Mouse (Mus musculus): ENCODE results near the gene Olfr150. TPM values are rescaled to one million over a fixed set of nuclear protein-coding genes. Genes with fewer than 3 reads are reported as not detected.
"Not testable (repeated sequence)": the region's sequence is repeated elsewhere in the genome, so short reads cannot be mapped to it uniquely, and the experiment has no call there.

Olfr150 gene
- polyA plus RNA-seq (2016; fragmentation: Nextera tagmentation; extraction: Ambion mirVana), result not detected in 2 replicates

GRCm38 (mm10) chr9:39730678-39731077 is at the start of gene Olfr150:
Olfr150 (plus strand) TSS chr9:39730978.
- H3K9me3 ChIP-seq (replicated peaks), result no peaks in the 10 kb centered on the region
- no peaks in the 10 kb centered on the region for H3K4me1 ChIP-seq
- H3K27me3 ChIP-seq, result no peaks in the 10 kb centered on the region
- H3K27ac ChIP-seq, result no peak within 1 kb of the TSS
- no peak within 1 kb of the TSS for H3K4me2 ChIP-seq (replicated peaks)
- no peak within 1 kb of the TSS for H3K4me3 ChIP-seq
- ATAC-seq (ENCODE audit: low FRiP score), result no peak
- H3K36me3 ChIP-seq, result no peaks in the 10 kb centered on the region
- no peak within 1 kb of the TSS for H3K9ac ChIP-seq

- not testable (repeated sequence) for H3K4me3 ChIP-seq; H3K4me1 ChIP-seq; H3K9ac ChIP-seq; H3K27me3 ChIP-seq; H3K36me3 ChIP-seq; ATAC-seq (ENCODE audit: low FRiP score); H3K4me2 ChIP-seq (replicated peaks); H3K27ac ChIP-seq; H3K9me3 ChIP-seq (replicated peaks)
- WGBS, result 82% methylated on average over 8 of the region's 8 CpGs
Observed at GRCm38 (mm10) chr9:39701123-39701522, 29.7 kb upstream of the Olfr150 start.

- no peaks in the 10 kb centered on the region for H3K9me3 ChIP-seq (replicated peaks)
- no peak for ATAC-seq (ENCODE audit: low FRiP score)
- H3K27ac ChIP-seq, result no peak within 1 kb of the TSS
- H3K4me1 ChIP-seq, result no peaks in the 10 kb centered on the region
- H3K9ac ChIP-seq, result no peak within 1 kb of the TSS
- no peak within 1 kb of the TSS for H3K4me2 ChIP-seq (replicated peaks)
- no peaks in the 10 kb centered on the region for H3K36me3 ChIP-seq
- H3K4me3 ChIP-seq, result no peak within 1 kb of the TSS
- H3K27me3 ChIP-seq, result no peaks in the 10 kb centered on the region
Observed at GRCm38 (mm10) chr9:39707017-39707416, 23.8 kb upstream of the Olfr150 start, which contains the start of gene Olfr149. Olfr149 (minus strand) TSS chr9:39707117.

- Histone ChIP-seq H3K9me3 (replicated peaks) (no peaks in the 10 kb centered on the region), H3K36me3 (no peaks in the 10 kb centered on the region), H3K27ac (no peak overlapping the region), H3K27me3 (no peaks in the 10 kb centered on the region), H3K4me1 (no peaks in the 10 kb centered on the region), H3K9ac (no peak overlapping the region), H3K4me3 (no peak overlapping the region), H3K4me2 (replicated peaks) (no peak overlapping the region)
- no peak for ATAC-seq (ENCODE audit: low FRiP score)
- 72% methylated on average over 3 of the region's 3 CpGs for WGBS
Observed at GRCm38 (mm10) chr9:39708958-39709357, 21.8 kb upstream of the Olfr150 start.

- H3K9ac ChIP-seq, result no peak within 1 kb of the TSS
- no peak for ATAC-seq (ENCODE audit: low FRiP score)
- no peaks in the 10 kb centered on the region for H3K9me3 ChIP-seq (replicated peaks)
- H3K27me3 ChIP-seq, result no peaks in the 10 kb centered on the region
- H3K27ac ChIP-seq, result no peak within 1 kb of the TSS
- H3K4me2 ChIP-seq (replicated peaks), result no peak within 1 kb of the TSS
- no peak within 1 kb of the TSS for H3K4me3 ChIP-seq
- no peaks in the 10 kb centered on the region for H3K36me3 ChIP-seq
- H3K4me1 ChIP-seq, result no peaks in the 10 kb centered on the region
Observed at GRCm38 (mm10) chr9:39711053-39711452, 19.7 kb upstream of the Olfr150 start, which contains the start of gene Olfr965. Olfr965 (plus strand) TSS chr9:39711353.

- Histone ChIP-seq H3K27ac (no peak overlapping the region), H3K4me1 (no peaks in the 10 kb centered on the region), H3K36me3 (no peaks in the 10 kb centered on the region), H3K9me3 (replicated peaks) (no peaks in the 10 kb centered on the region), H3K9ac (no peak overlapping the region), H3K4me3 (no peak overlapping the region), H3K27me3 (no peaks in the 10 kb centered on the region), H3K4me2 (replicated peaks) (no peak overlapping the region)
- ATAC-seq (ENCODE audit: low FRiP score), result no peak
- 94% methylated on average over 1 of the region's 1 CpGs for WGBS
Observed at GRCm38 (mm10) chr9:39740741-39741140, 10.0 kb downstream of the Olfr150 start.

GRCm38 (mm10) chr9:39745949-39746348 is 15.2 kb downstream of the Olfr150 start, which contains the start of gene Olfr967:
Olfr967 (plus strand) TSS chr9:39746249.
- H3K36me3 ChIP-seq, result no peaks in the 10 kb centered on the region
- no peaks in the 10 kb centered on the region for H3K9me3 ChIP-seq (replicated peaks)
- no peak within 1 kb of the TSS for H3K4me3 ChIP-seq
- no peak within 1 kb of the TSS for H3K4me2 ChIP-seq (replicated peaks)
- no peak within 1 kb of the TSS for H3K9ac ChIP-seq
- no peak within 1 kb of the TSS for H3K27ac ChIP-seq
- no peaks in the 10 kb centered on the region for H3K4me1 ChIP-seq
- H3K27me3 ChIP-seq, result no peaks in the 10 kb centered on the region
- ATAC-seq (ENCODE audit: low FRiP score), result no peak

- WGBS, result 81% methylated on average over 1 of the region's 1 CpGs
- Histone ChIP-seq H3K36me3 (no peaks in the 10 kb centered on the region), H3K27me3 (no peaks in the 10 kb centered on the region), H3K9ac (no peak overlapping the region), H3K4me3 (no peak overlapping the region), H3K4me2 (replicated peaks) (no peak overlapping the region), H3K4me1 (no peaks in the 10 kb centered on the region), H3K27ac (no peak overlapping the region), H3K9me3 (replicated peaks) (no peaks in the 10 kb centered on the region)
- no peak for ATAC-seq (ENCODE audit: low FRiP score)
Observed at GRCm38 (mm10) chr9:39746428-39746827, 15.7 kb downstream of the Olfr150 start.

- Histone ChIP-seq H3K27me3 (no peaks in the 10 kb centered on the region), H3K4me3 (no peak within 1 kb of the TSS), H3K36me3 (no peaks in the 10 kb centered on the region), H3K27ac (no peak within 1 kb of the TSS), H3K4me1 (no peaks in the 10 kb centered on the region), H3K4me2 (replicated peaks) (no peak within 1 kb of the TSS), H3K9ac (no peak within 1 kb of the TSS), H3K9me3 (replicated peaks) (no peaks in the 10 kb centered on the region)
- 76% methylated on average over 1 of the region's 1 CpGs for whole genome bisulfite sequencing
- no peak for ATAC-seq (ENCODE audit: low FRiP score)
Observed at GRCm38 (mm10) chr9:39783153-39783552, 52.4 kb downstream of the Olfr150 start, which contains the start of gene Olfr968. Olfr968 (minus strand) TSS chr9:39783253.

Other genes starting within 250 kb of the Olfr150 start
- gene Olfr44, start 237.0 kb upstream of the Olfr150 start, polyA plus RNA-seq (2016; fragmentation: Nextera tagmentation; extraction: Ambion mirVana), result not detected in 2 replicates
- not detected in 2 replicates for gene Olfr957, start 215.2 kb upstream of the Olfr150 start, polyA plus RNA-seq (2016; fragmentation: Nextera tagmentation; extraction: Ambion mirVana)
- gene Olfr958, start 176.9 kb upstream of the Olfr150 start, polyA plus RNA-seq (2016; fragmentation: Nextera tagmentation; extraction: Ambion mirVana), result not detected in 2 replicates
- not detected in 2 replicates for gene Olfr959, start 155.4 kb upstream of the Olfr150 start, polyA plus RNA-seq (2016; fragmentation: Nextera tagmentation; extraction: Ambion mirVana)
- gene AW551984, start 126.6 kb upstream of the Olfr150 start, polyA plus RNA-seq (2016; fragmentation: Nextera tagmentation; extraction: Ambion mirVana), result 30.6 and 34.7 TPM in 2 replicates
- not detected in 2 replicates for gene Olfr148, start 120.3 kb upstream of the Olfr150 start, polyA plus RNA-seq (2016; fragmentation: Nextera tagmentation; extraction: Ambion mirVana)
- gene Olfr960, start 109.6 kb upstream of the Olfr150 start, polyA plus RNA-seq (2016; fragmentation: Nextera tagmentation; extraction: Ambion mirVana), result not detected in 2 replicates
- gene Olfr961, start 85.9 kb upstream of the Olfr150 start, polyA plus RNA-seq (2016; fragmentation: Nextera tagmentation; extraction: Ambion mirVana), result not detected in 2 replicates
- not detected in 2 replicates for gene Olfr963, start 63.8 kb upstream of the Olfr150 start, polyA plus RNA-seq (2016; fragmentation: Nextera tagmentation; extraction: Ambion mirVana)
- gene Olfr149, start 23.9 kb upstream of the Olfr150 start, polyA plus RNA-seq (2016; fragmentation: Nextera tagmentation; extraction: Ambion mirVana), result not detected in 2 replicates
- gene Olfr965, start 19.6 kb upstream of the Olfr150 start, polyA plus RNA-seq (2016; fragmentation: Nextera tagmentation; extraction: Ambion mirVana), result not detected in 2 replicates
- not detected in 2 replicates for gene Olfr967, start 15.3 kb downstream of the Olfr150 start, polyA plus RNA-seq (2016; fragmentation: Nextera tagmentation; extraction: Ambion mirVana)
- not detected in 2 replicates for gene Olfr968, start 52.3 kb downstream of the Olfr150 start, polyA plus RNA-seq (2016; fragmentation: Nextera tagmentation; extraction: Ambion mirVana)
- gene Olfr969, start 60.0 kb downstream of the Olfr150 start, polyA plus RNA-seq (2016; fragmentation: Nextera tagmentation; extraction: Ambion mirVana), result not detected in 2 replicates
- not detected in 2 replicates for gene Olfr970, start 77.9 kb downstream of the Olfr150 start, polyA plus RNA-seq (2016; fragmentation: Nextera tagmentation; extraction: Ambion mirVana)
- gene Olfr971, start 105.9 kb downstream of the Olfr150 start, polyA plus RNA-seq (2016; fragmentation: Nextera tagmentation; extraction: Ambion mirVana), result not detected in 2 replicates
- gene Olfr972, start 135.4 kb downstream of the Olfr150 start, polyA plus RNA-seq (2016; fragmentation: Nextera tagmentation; extraction: Ambion mirVana), result not detected in 2 replicates
- gene Olfr229, start 176.4 kb downstream of the Olfr150 start, polyA plus RNA-seq (2016; fragmentation: Nextera tagmentation; extraction: Ambion mirVana), result not detected in 2 replicates
- gene Olfr974, start 206.5 kb downstream of the Olfr150 start, polyA plus RNA-seq (2016; fragmentation: Nextera tagmentation; extraction: Ambion mirVana), result not detected in 2 replicates
- gene Olfr975, start 221.1 kb downstream of the Olfr150 start, polyA plus RNA-seq (2016; fragmentation: Nextera tagmentation; extraction: Ambion mirVana), result not detected in 2 replicates
- gene Olfr976, start 230.2 kb downstream of the Olfr150 start, polyA plus RNA-seq (2016; fragmentation: Nextera tagmentation; extraction: Ambion mirVana), result not detected in 2 replicates